In the genomic region with DNA sequence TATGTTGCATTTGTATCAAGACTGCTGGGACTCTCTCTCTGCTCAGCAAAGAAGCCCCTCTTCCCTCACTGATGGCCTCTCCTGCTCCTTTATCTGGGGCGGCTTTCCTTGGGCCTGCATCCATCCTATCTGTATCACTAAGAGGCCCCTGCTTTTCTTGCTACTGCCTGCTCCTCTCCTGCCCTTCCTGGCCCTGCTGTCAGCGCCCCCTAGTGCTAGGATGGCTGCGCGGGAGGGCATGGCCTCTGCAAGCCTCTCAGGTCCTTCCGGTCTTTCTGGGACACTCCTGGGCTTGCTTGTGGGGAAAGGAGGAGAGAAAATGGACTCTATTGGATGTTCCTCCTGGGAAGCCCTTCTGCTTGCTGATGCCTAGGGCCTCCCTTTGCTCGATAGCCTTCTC, we compare ENCODE assay signal across 8 mouse cellular contexts. TPM values are rescaled to one million over a fixed set of nuclear protein-coding genes. Genes with fewer than 3 reads are reported as not detected.
A peak's percentile ranks its signal among the peaks of the same experiment; 100 is the strongest.
DNase-seq lines count a peak whose midpoint lies in the region; ATAC-seq lines count a peak whose summit lies in the region.

No protein-coding gene starts in this region.

- no peaks in the 10 kb centered on the region for H3K36me3 ChIP-seq in midbrain, embryonic 11.5 days (ENCODE audit: control insufficient read depth, insufficient read depth, low read length)
- H3K36me3 ChIP-seq in midbrain, embryonic 16.5 days (ENCODE audit: control insufficient read depth, insufficient read depth, low read length), result no peaks in the 10 kb centered on the region
- H3K36me3 ChIP-seq in embryonic facial prominence, embryonic 11.5 days (replicated peaks; ENCODE audit: control insufficient read depth, insufficient read depth, low read depth, low read length), result no peaks in the 10 kb centered on the region

- DNase-seq in midbrain, embryonic 11.5 days (ENCODE audit: low spot score, missing footprints), result peak; percentile 97
- peak; percentile 95 for DNase-seq in adrenal gland, postnatal 14 days
- peak; percentile 78 for DNase-seq in embryonic facial prominence, embryonic 11.5 days (ENCODE audit: low spot score)
- DNase-seq in induced T-regulatory cell, adult 2 months (ENCODE audit: low read depth), result peak; percentile 72
- DNase-seq in lung, adult 18-20 months, result peak; percentile 85 to 91
- peak; percentile 70 for DNase-seq in right cerebral cortex, postnatal 4 days
- DNase-seq in urinary bladder, postnatal 4 days (ENCODE audit: low spot score in 2 of 2), result peak; percentile 79 to 90

- no peak overlapping the region for H3K27ac ChIP-seq in midbrain, embryonic 11.5 days (ENCODE audit: low read depth, low read length)
- H3K27ac ChIP-seq in midbrain, embryonic 16.5 days (ENCODE audit: low read length), result no peak overlapping the region
- H3K27ac ChIP-seq in embryonic facial prominence, embryonic 11.5 days (replicated peaks; ENCODE audit: low read depth, low read length), result no peak overlapping the region

- H3K4me2 ChIP-seq in midbrain, embryonic 11.5 days, result no peak overlapping the region
- H3K4me2 ChIP-seq in midbrain, embryonic 16.5 days (ENCODE audit: low read length), result no peak overlapping the region
- no peak overlapping the region for H3K4me2 ChIP-seq in embryonic facial prominence, embryonic 11.5 days (ENCODE audit: low read depth, low read length)

- H3K4me1 ChIP-seq in midbrain, embryonic 11.5 days (ENCODE audit: control insufficient read depth, insufficient read depth, low read length), result 0 out of 2 replicates have a peak, but pooled peaks cover 4% of the 10 kb centered on the region
- H3K4me1 ChIP-seq in midbrain, embryonic 16.5 days (ENCODE audit: control insufficient read depth, insufficient read depth, low read length), result no peaks in the 10 kb centered on the region; the same call in 1 of the 2 replicates
- H3K4me1 ChIP-seq in embryonic facial prominence, embryonic 11.5 days (ENCODE audit: control insufficient read depth, insufficient read depth, low read length), result peaks cover 12% of the 10 kb centered on the region

- H3K9ac ChIP-seq in midbrain, embryonic 11.5 days (ENCODE audit: low read length), result no peak overlapping the region
- H3K9ac ChIP-seq in midbrain, embryonic 16.5 days (ENCODE audit: low read depth, low read length), result no peak overlapping the region
- 0 out of 2 replicates have a peak overlapping the region, but pooled peaks have one; percentile 11 for H3K9ac ChIP-seq in embryonic facial prominence, embryonic 11.5 days (replicated peaks; ENCODE audit: low read length)

- no peak overlapping the region for H3K4me3 ChIP-seq in midbrain, embryonic 11.5 days (ENCODE audit: low read depth, low read length)
- H3K4me3 ChIP-seq in midbrain, embryonic 16.5 days (ENCODE audit: low read depth, low read length), result no peak overlapping the region
- no peak overlapping the region for H3K4me3 ChIP-seq in embryonic facial prominence, embryonic 11.5 days (ENCODE audit: low read depth, low read length)

- WGBS in midbrain, embryonic 11.5 days, result 11% methylated on average over 6 of the region's 6 CpGs
- WGBS in midbrain, embryonic 16.5 days, result 5% methylated on average over 6 of the region's 6 CpGs
- WGBS in embryonic facial prominence, embryonic 11.5 days, result 13% methylated on average over 6 of the region's 6 CpGs

- H3K27me3 ChIP-seq in midbrain, embryonic 11.5 days (ENCODE audit: control insufficient read depth, insufficient read depth, low read length), result peaks cover 39% of the 10 kb centered on the region
- peaks cover 37% of the 10 kb centered on the region for H3K27me3 ChIP-seq in midbrain, embryonic 16.5 days (ENCODE audit: control insufficient read depth, insufficient read depth, low read depth, low read length)
- peaks cover 8% of the 10 kb centered on the region for H3K27me3 ChIP-seq in embryonic facial prominence, embryonic 11.5 days (ENCODE audit: control insufficient read depth, insufficient read depth, low read length)

- ATAC-seq in midbrain, embryonic 11.5 days (ENCODE audit: low FRiP score), result 0 out of 2 replicates have a peak, but pooled peaks have one; percentile 59
- ATAC-seq in midbrain, embryonic 16.5 days, result no peak
- no peak for ATAC-seq in embryonic facial prominence, embryonic 11.5 days (replicated peaks; ENCODE audit: insufficient number of reproducible peaks, low FRiP score, low TSS enrichment, low read depth)

- no peaks in the 10 kb centered on the region for H3K9me3 ChIP-seq in midbrain, embryonic 11.5 days (ENCODE audit: control insufficient read depth, low read length)
- no peaks in the 10 kb centered on the region for H3K9me3 ChIP-seq in midbrain, embryonic 16.5 days (replicated peaks; ENCODE audit: control insufficient read depth, low read length, poor library complexity, severe bottlenecking)
- H3K9me3 ChIP-seq in embryonic facial prominence, embryonic 11.5 days (replicated peaks; ENCODE audit: control insufficient read depth, low read length), result no peaks in the 10 kb centered on the region

RNA-seq across cellular contexts. Expression of a gene that starts 9.2 kb away (rescaled TPM):
- 0.32 and 0.79 TPM in 2 replicates for polyA plus RNA-seq in midbrain, embryonic 11.5 days (2014; fragmentation: Nextera tagmentation; extraction: Ambion mirVana)
- 0.39 and 0.57 TPM in 2 replicates for polyA plus RNA-seq in midbrain, embryonic 16.5 days (2015; fragmentation: Nextera tagmentation; extraction: Ambion mirVana)
- total RNA-seq in adrenal gland, postnatal 14 days (2021), result 26.3 and 28.3 TPM in 2 replicates
- 22.3 and 25.9 TPM in 2 replicates for polyA plus RNA-seq in embryonic facial prominence, embryonic 11.5 days (2014; fragmentation: Nextera tagmentation; extraction: Ambion mirVana)

RNA-seq across cellular contexts. Expression of a gene that starts 27.0 kb away (rescaled TPM):
- polyA plus RNA-seq in midbrain, embryonic 11.5 days (2014; fragmentation: Nextera tagmentation; extraction: Ambion mirVana), result not detected in 2 replicates
- polyA plus RNA-seq in midbrain, embryonic 16.5 days (2015; fragmentation: Nextera tagmentation; extraction: Ambion mirVana), result not detected in 2 replicates
- not detected in 2 replicates for total RNA-seq in adrenal gland, postnatal 14 days (2021)
- not detected in 2 replicates for polyA plus RNA-seq in embryonic facial prominence, embryonic 11.5 days (2014; fragmentation: Nextera tagmentation; extraction: Ambion mirVana)

Comparison
In these comparisons a context has a peak if more than half of its experiments do, and no peak if none do; other contexts are left out.
1. RNA of a gene that starts 9.2 kb away (polyA plus RNA-seq): 22.3 to 25.9 TPM in embryonic facial prominence, embryonic 11.5 days; 0.32 to 0.79 TPM in midbrain, embryonic 11.5 days and 0.39 to 0.57 TPM in midbrain, embryonic 16.5 days; every median in the first group is over 10 times any median in the second.
2. Peak in every context shown above with its lines, with median percentiles within 50 percentile points of each other: DNase-seq.